Mouse (Mus musculus) gastrocnemius, postnatal 10 days (tissue): ENCODE results near the gene Lcat. TPM values are rescaled to one million over a fixed set of nuclear protein-coding genes. Genes with fewer than 3 reads are reported as not detected.

Experiments
- microRNA-seq, 2 experiments: library from miRNA; unstranded; fragments of <30 nt; microRNA quantifications; one replicate each; pipeline ENCODE4 v1.2.0; 2021
- total RNA-seq, 2 experiments: library from RNA; stranded (reverse); gene quantifications; 2 replicates each; pipeline ENCODE4 v1.2.3; 2021

The Lcat gene
- total RNA-seq, 2 experiments from 2014 or later = 0.23 to 1.2 TPM

Small RNAs within 50 kb of the gene (microRNA-seq; reads per million reads assigned to microRNA genes)
- gene Mir7074 = 0 reads per million in 2 experiments

Other genes starting within 250 kb of the Lcat start
- 10 to 100 TPM; 12.9 to 15.2 TPM for gene Acd, start 242.3 kb downstream of the Lcat start, total RNA-seq
- 1 to 10 TPM; 6.0 to 7.8 TPM for gene Pard6a, start 242.2 kb downstream of the Lcat start, total RNA-seq
- not detected for gene 4933405L10Rik, start 235.7 kb downstream of the Lcat start, total RNA-seq
- 1 to 10 TPM; 2.0 to 3.7 TPM for gene Enkd1, start 235.2 kb downstream of the Lcat start, total RNA-seq
- gene Gfod2, start 184.7 kb downstream of the Lcat start, total RNA-seq = 1 to 10 TPM; 6.5 to 7.6 TPM
- 10 to 100 TPM; 19.9 to 25.2 TPM for gene Ranbp10, start 116.0 kb downstream of the Lcat start, total RNA-seq
- gene Tsnaxip1, start 115.7 kb downstream of the Lcat start, total RNA-seq = not detected
- 1 to 10 TPM; 5.2 to 7.0 TPM for gene Cenpt, start 90.1 kb downstream of the Lcat start, total RNA-seq
- 10 to 100 TPM; 24.2 to 26.9 TPM for gene Thap11, start 88.2 kb downstream of the Lcat start, total RNA-seq
- 10 to 100 TPM; 65.5 to 80.5 TPM for gene Nutf2, start 82.8 kb downstream of the Lcat start, total RNA-seq
- 10 to 100 TPM; 24.6 to 30.3 TPM for gene Edc4, start 62.5 kb downstream of the Lcat start, total RNA-seq
- under 1 TPM in 1 of 2 experiments, not detected in 1; 0.56 TPM for gene Nrn1l, start 49.8 kb downstream of the Lcat start, total RNA-seq
- gene Pskh1, start 42.9 kb downstream of the Lcat start, total RNA-seq = 10 to 100 TPM; 15.2 to 17.5 TPM
- under 1 TPM in 1 of 2 experiments, not detected in 1; 0.47 TPM for gene Ctrl, start 9.5 kb downstream of the Lcat start, total RNA-seq
- 10 to 100 TPM; 22.9 to 26.3 TPM for gene Psmb10, start 4.9 kb downstream of the Lcat start, total RNA-seq
- 10 to 100 TPM; 18.7 to 26.6 TPM for gene Slc12a4, start 22.7 kb upstream of the Lcat start, total RNA-seq
- not detected for gene Dpep3, start 36.0 kb upstream of the Lcat start, total RNA-seq
- gene Dus2, start 48.0 kb upstream of the Lcat start, total RNA-seq = 10 to 100 TPM in 1 of 2 experiments, 1 to 10 TPM in 1; 9.6 to 11.1 TPM
- not detected for gene Dpep2nb, start 62.6 kb upstream of the Lcat start, total RNA-seq
- gene Ddx28, start 68.5 kb upstream of the Lcat start, total RNA-seq = 1 to 10 TPM; 8.0 to 8.4 TPM
- gene Nfatc3, start 115.5 kb upstream of the Lcat start, total RNA-seq = 10 to 100 TPM; 25.3 to 30.7 TPM
- under 1 TPM in 1 of 2 experiments, not detected in 1; 0.07 TPM for gene Esrp2, start 193.6 kb upstream of the Lcat start, total RNA-seq
- gene Pla2g15, start 207.0 kb upstream of the Lcat start, total RNA-seq = 1 to 10 TPM; 4.7 to 6.6 TPM
- 10 to 100 TPM in 1 of 2 experiments, 1 to 10 TPM in 1; 5.8 to 11.0 TPM for gene Slc7a6, start 225.5 kb upstream of the Lcat start, total RNA-seq